Mouse (Mus musculus): ENCODE measurements around the gene Mllt10.

GRCm38 (mm10) chr2:18080182-18080860 lies 25.3 kb downstream of the Mllt10 start:
- TF ChIP-seq MAX (IDR thresholded peaks at IDR 0.05), result no peak
- TF ChIP-seq CTCF (IDR thresholded peaks at IDR 0.05; ENCODE audit: control insufficient read depth, insufficient read depth, insufficient read length), result no peak
- TF ChIP-seq CEBPB (IDR thresholded peaks at IDR 0.05; ENCODE audit: low read depth), result no peak
- no peak for TF ChIP-seq FOSL1 (IDR thresholded peaks at IDR 0.05; ENCODE audit: insufficient read depth, low read length, poor library complexity, severe bottlenecking)
- no peak for TF ChIP-seq USF1 (IDR thresholded peaks at IDR 0.05; ENCODE audit: low read depth)
